Mouse (Mus musculus): ENCODE results near the gene Frs3. TPM values are rescaled to one million over a fixed set of nuclear protein-coding genes. Genes with fewer than 3 reads are reported as not detected.

The Frs3 gene
- polyA plus RNA-seq, 1 experiment from 2014 or later = 5.5 TPM

- H3K9me3 ChIP-seq (replicated peaks) = no peaks in the 10 kb centered on the region
- H3K9ac ChIP-seq = no peak overlapping the region
- H3K27ac ChIP-seq (replicated peaks) = no peak overlapping the region
- 78% methylated on average over 3 of the region's 3 CpGs for WGBS
- H3K4me2 ChIP-seq (replicated peaks) = no peak overlapping the region
- no peaks in the 10 kb centered on the region; the same call in none of the 2 replicates for H3K27me3 ChIP-seq
- H3K4me3 ChIP-seq (replicated peaks) = no peak overlapping the region
- ATAC-seq (ENCODE audit: insufficient number of reproducible peaks, low FRiP score, low TSS enrichment, low read depth) = no peak
- peaks cover 9% of the 10 kb centered on the region for H3K36me3 ChIP-seq
- peaks cover 5% of the 10 kb centered on the region for H3K4me1 ChIP-seq
Observed at GRCm38 (mm10) chr17:47707961-47708360, 19.1 kb downstream of the Frs3 start.

- no peak for ATAC-seq (ENCODE audit: insufficient number of reproducible peaks, low FRiP score, low TSS enrichment, low read depth)
- Histone ChIP-seq H3K27me3 (no peaks in the 10 kb centered on the region; the same call in 1 of the 2 replicates), H3K27ac (replicated peaks) (no peak overlapping the region), H3K9me3 (replicated peaks) (no peaks in the 10 kb centered on the region), H3K9ac (no peak overlapping the region), H3K36me3 (no peaks in the 10 kb centered on the region), H3K4me1 (no peaks in the 10 kb centered on the region), H3K4me3 (replicated peaks) (no peak overlapping the region), H3K4me2 (replicated peaks) (no peak overlapping the region)
- WGBS = 63% methylated on average over 4 of the region's 4 CpGs
Observed at GRCm38 (mm10) chr17:47708972-47709371, 20.1 kb downstream of the Frs3 start.

GRCm38 (mm10) chr17:47710036-47710435 is 21.2 kb downstream of the Frs3 start:
- H3K9ac ChIP-seq = no peak overlapping the region
- WGBS = 64% methylated on average over 3 of the region's 3 CpGs
- no peaks in the 10 kb centered on the region for H3K36me3 ChIP-seq
- no peak overlapping the region for H3K4me2 ChIP-seq (replicated peaks)
- no peak overlapping the region for H3K27ac ChIP-seq (replicated peaks)
- H3K9me3 ChIP-seq (replicated peaks) = no peaks in the 10 kb centered on the region
- H3K27me3 ChIP-seq = no peaks in the 10 kb centered on the region; the same call in 1 of the 2 replicates
- no peak for ATAC-seq (ENCODE audit: insufficient number of reproducible peaks, low FRiP score, low TSS enrichment, low read depth)
- H3K4me1 ChIP-seq = no peaks in the 10 kb centered on the region
- no peak overlapping the region for H3K4me3 ChIP-seq (replicated peaks)

- no peaks in the 10 kb centered on the region for H3K9me3 ChIP-seq (replicated peaks)
- H3K36me3 ChIP-seq = no peaks in the 10 kb centered on the region
- no peak overlapping the region for H3K27ac ChIP-seq (replicated peaks)
- WGBS = 74% methylated on average over 6 of the region's 6 CpGs
- ATAC-seq (ENCODE audit: insufficient number of reproducible peaks, low FRiP score, low TSS enrichment, low read depth) = no peak
- H3K9ac ChIP-seq = no peak overlapping the region
- H3K4me2 ChIP-seq (replicated peaks) = no peak overlapping the region
- no peak overlapping the region for H3K4me3 ChIP-seq (replicated peaks)
- no peaks in the 10 kb centered on the region; the same call in 1 of the 2 replicates for H3K27me3 ChIP-seq
- H3K4me1 ChIP-seq = no peaks in the 10 kb centered on the region
Observed at GRCm38 (mm10) chr17:47711883-47712282, 23.1 kb downstream of the Frs3 start.

GRCm38 (mm10) chr17:47712889-47713571 is 24.2 kb downstream of the Frs3 start:
- Histone ChIP-seq H3K27ac (replicated peaks) (no peak overlapping the region), H3K36me3 (no peaks in the 10 kb centered on the region), H3K27me3 (no peaks in the 10 kb centered on the region; the same call in 1 of the 2 replicates), H3K4me2 (replicated peaks) (no peak overlapping the region), H3K4me3 (replicated peaks) (no peak overlapping the region), H3K9me3 (replicated peaks) (no peaks in the 10 kb centered on the region), H3K4me1 (no peaks in the 10 kb centered on the region), H3K9ac (no peak overlapping the region)
- ATAC-seq (ENCODE audit: insufficient number of reproducible peaks, low FRiP score, low TSS enrichment, low read depth) = no peak
- 35% methylated on average over 20 of the region's 22 CpGs for WGBS

GRCm38 (mm10) chr17:47715037-47715436 is 26.2 kb downstream of the Frs3 start:
- H3K4me1 ChIP-seq = no peaks in the 10 kb centered on the region
- H3K4me3 ChIP-seq (replicated peaks) = no peak overlapping the region
- H3K27ac ChIP-seq (replicated peaks) = no peak overlapping the region
- H3K9me3 ChIP-seq (replicated peaks) = no peaks in the 10 kb centered on the region
- H3K36me3 ChIP-seq = no peaks in the 10 kb centered on the region
- no peak overlapping the region for H3K9ac ChIP-seq
- no peak for ATAC-seq (ENCODE audit: insufficient number of reproducible peaks, low FRiP score, low TSS enrichment, low read depth)
- H3K27me3 ChIP-seq = no peaks in the 10 kb centered on the region; the same call in 1 of the 2 replicates
- H3K4me2 ChIP-seq (replicated peaks) = no peak overlapping the region
- 49% methylated on average over 3 of the region's 3 CpGs for WGBS

GRCm38 (mm10) chr17:47721183-47721582 is 32.4 kb downstream of the Frs3 start:
- no peak for ATAC-seq (ENCODE audit: insufficient number of reproducible peaks, low FRiP score, low TSS enrichment, low read depth)
- 90% methylated on average over 4 of the region's 4 CpGs for WGBS

GRCm38 (mm10) chr17:47726566-47726965 is 37.7 kb downstream of the Frs3 start, which contains the start of gene Pgc:
Pgc (plus strand) TSS chr17:47726842.
- H3K4me1 ChIP-seq = no peaks in the 10 kb centered on the region
- no peak within 1 kb of the TSS for H3K4me3 ChIP-seq (replicated peaks)
- WGBS = 79% methylated on average over 11 of the region's 11 CpGs
- H3K9ac ChIP-seq = no peak within 1 kb of the TSS
- H3K36me3 ChIP-seq = no peaks in the 10 kb centered on the region
- H3K9me3 ChIP-seq (replicated peaks) = no peaks in the 10 kb centered on the region
- H3K27me3 ChIP-seq = no peaks in the 10 kb centered on the region
- no peak for ATAC-seq (ENCODE audit: insufficient number of reproducible peaks, low FRiP score, low TSS enrichment, low read depth)
- no peak within 1 kb of the TSS for H3K4me2 ChIP-seq (replicated peaks)
- no peak within 1 kb of the TSS for H3K27ac ChIP-seq (replicated peaks)

More at GRCm38 (mm10) chr17:47721183-47721582, 32.4 kb downstream of the Frs3 start:
- Histone ChIP-seq H3K27ac (replicated peaks) (no peak overlapping the region), H3K9me3 (replicated peaks) (no peaks in the 10 kb centered on the region), H3K4me2 (replicated peaks) (no peak overlapping the region), H3K36me3 (no peaks in the 10 kb centered on the region), H3K9ac (no peak overlapping the region), H3K4me3 (replicated peaks) (no peak overlapping the region), H3K4me1 (no peaks in the 10 kb centered on the region), H3K27me3 (no peaks in the 10 kb centered on the region)

GRCm38 (mm10) chr17:47730633-47731575 is 42.1 kb downstream of the Frs3 start:
- Histone ChIP-seq H3K36me3 (no peaks in the 10 kb centered on the region), H3K4me1 (no peaks in the 10 kb centered on the region), H3K27me3 (no peaks in the 10 kb centered on the region), H3K4me3 (replicated peaks) (no peak overlapping the region), H3K9ac (no peak overlapping the region), H3K9me3 (replicated peaks) (no peaks in the 10 kb centered on the region), H3K4me2 (replicated peaks) (no peak overlapping the region), H3K27ac (replicated peaks) (no peak overlapping the region)
- no peak for ATAC-seq (ENCODE audit: insufficient number of reproducible peaks, low FRiP score, low TSS enrichment, low read depth)
- 55% methylated on average over 24 of the region's 24 CpGs for WGBS

- no peak for ATAC-seq (ENCODE audit: insufficient number of reproducible peaks, low FRiP score, low TSS enrichment, low read depth)
- H3K9me3 ChIP-seq (replicated peaks) = no peaks in the 10 kb centered on the region
- H3K36me3 ChIP-seq = no peaks in the 10 kb centered on the region
- no peaks in the 10 kb centered on the region for H3K27me3 ChIP-seq
- H3K4me1 ChIP-seq = peaks cover 22% of the 10 kb centered on the region
- no peak overlapping the region for H3K4me2 ChIP-seq (replicated peaks)
- 71% methylated on average over 14 of the region's 14 CpGs for WGBS
- no peak overlapping the region for H3K4me3 ChIP-seq (replicated peaks)
- H3K27ac ChIP-seq (replicated peaks) = no peak overlapping the region
- H3K9ac ChIP-seq = no peak overlapping the region
Observed at GRCm38 (mm10) chr17:47735553-47736100, 46.8 kb downstream of the Frs3 start.

GRCm38 (mm10) chr17:47736856-47737255 is 48.0 kb downstream of the Frs3 start, which contains the start of gene Tfeb:
Tfeb (plus strand) TSS chr17:47737030.
- peak within 1 kb of the TSS; percentile 68 for H3K9ac ChIP-seq
- ATAC-seq (ENCODE audit: insufficient number of reproducible peaks, low FRiP score, low TSS enrichment, low read depth) = peak; percentile 81
- peak within 1 kb of the TSS; percentile 97 for H3K4me2 ChIP-seq (replicated peaks)
- no peaks in the 10 kb centered on the region for H3K36me3 ChIP-seq
- no peaks in the 10 kb centered on the region for H3K27me3 ChIP-seq
- no peaks in the 10 kb centered on the region for H3K9me3 ChIP-seq (replicated peaks)
- H3K4me1 ChIP-seq = peaks cover 22% of the 10 kb centered on the region
- H3K27ac ChIP-seq (replicated peaks) = peak within 1 kb of the TSS; percentile 84
- H3K4me3 ChIP-seq (replicated peaks) = peak within 1 kb of the TSS; percentile 82
- 2% methylated on average over 38 of the region's 47 CpGs for WGBS

All from embryonic facial prominence, embryonic 15.5 days (tissue).